Mouse (Mus musculus): ENCODE results near the gene Hcrtr1.

- TF ChIP-seq POLR2A (IDR thresholded peaks at IDR 0.05; ENCODE audit: insufficient read depth, low read length): no peak
- no peak for TF ChIP-seq CTCF (IDR thresholded peaks at IDR 0.05; ENCODE audit: low read depth, low read length)
Measured at GRCm38 (mm10) chr4:130171951-130172765, 33.0 kb upstream of the Hcrtr1 start.

Data from ES-Bruce4 (cell line).